Mouse (Mus musculus): ENCODE results near the gene Fgfr2. TPM values are rescaled to one million over a fixed set of nuclear protein-coding genes. Genes with fewer than 3 reads are reported as not detected.
A peak's percentile ranks its signal among the peaks of the same experiment; 100 is the strongest.

Gene Fgfr2
- total and polyA plus RNA-seq, 2 experiments from 2014 or later, result 17.1 to 47.6 TPM

DNA sequence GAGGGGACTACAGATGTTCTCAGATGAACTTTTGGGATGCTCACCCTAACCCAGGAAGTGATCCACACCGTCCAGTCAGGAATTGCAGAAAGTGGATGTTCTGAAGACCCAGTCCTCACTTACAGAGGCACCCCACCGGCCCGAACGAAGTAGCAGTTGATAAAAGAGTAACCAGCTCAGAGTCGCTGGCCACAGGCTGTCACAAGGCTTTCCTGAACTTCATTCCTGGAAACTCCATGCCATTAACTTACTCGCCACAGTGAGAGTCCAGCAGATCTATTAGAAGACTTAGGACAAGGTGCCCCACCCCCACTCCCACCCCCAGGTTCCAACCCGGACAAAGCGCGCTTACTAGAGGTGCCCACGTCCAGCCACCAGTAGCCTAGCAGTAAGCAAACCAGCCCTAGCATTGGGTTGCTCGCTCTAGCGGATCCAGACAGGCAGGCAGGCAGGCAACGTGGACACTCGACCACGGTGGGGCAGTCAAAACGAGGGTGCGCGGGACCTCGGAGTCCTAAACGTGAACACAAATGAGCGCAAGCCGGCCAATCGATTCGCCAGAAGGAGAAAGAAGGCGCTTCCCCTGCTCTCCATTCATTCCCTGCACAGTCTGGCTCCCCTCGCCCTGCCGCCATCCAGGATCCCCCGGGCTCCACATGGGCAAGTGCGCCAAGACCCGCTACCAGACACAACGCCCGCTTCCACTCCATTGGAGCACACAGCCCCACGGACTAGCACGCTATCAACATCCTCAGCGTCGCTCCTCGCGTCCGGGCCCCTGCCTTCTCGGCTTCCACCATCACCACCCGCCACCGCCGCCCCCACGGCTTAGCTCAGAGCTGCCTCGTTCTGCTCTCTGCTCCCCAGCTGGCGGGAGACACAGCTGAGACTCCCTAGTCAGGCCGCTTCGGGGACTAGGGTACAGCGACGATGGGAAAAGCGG lies 807.7 kb downstream of the Fgfr2 start:
- Histone ChIP-seq H3K27me3 (ENCODE audit: insufficient read depth, low read length) (no peaks in the 10 kb centered on the region), H3K9ac (peak overlapping the region; percentile 76), H3K4me2 (ENCODE audit: low read depth) (peak overlapping the region; percentile 93), H3K36me3 (ENCODE audit: insufficient read depth) (no peaks in the 10 kb centered on the region), H3K4me1 (ENCODE audit: insufficient read depth) (peaks cover 3% of the 10 kb centered on the region; the same call in 1 of the 2 replicates), H3K27ac (ENCODE audit: low read depth, low read length) (peak overlapping the region; percentile 87), H3K9me3 (ENCODE audit: low read length) (no peaks in the 10 kb centered on the region), H3K4me3 (ENCODE audit: low read depth, low read length) (peak overlapping the region; percentile 64)
- peak; percentile 84 for DNase-seq
- ATAC-seq, result peak; percentile 86
- under 1% methylated on average over 51 of the region's 51 CpGs for WGBS
- TF ChIP-seq CTCF (IDR thresholded peaks at IDR 0.05; ENCODE audit: low read depth), result peak; percentile 73

DNA sequence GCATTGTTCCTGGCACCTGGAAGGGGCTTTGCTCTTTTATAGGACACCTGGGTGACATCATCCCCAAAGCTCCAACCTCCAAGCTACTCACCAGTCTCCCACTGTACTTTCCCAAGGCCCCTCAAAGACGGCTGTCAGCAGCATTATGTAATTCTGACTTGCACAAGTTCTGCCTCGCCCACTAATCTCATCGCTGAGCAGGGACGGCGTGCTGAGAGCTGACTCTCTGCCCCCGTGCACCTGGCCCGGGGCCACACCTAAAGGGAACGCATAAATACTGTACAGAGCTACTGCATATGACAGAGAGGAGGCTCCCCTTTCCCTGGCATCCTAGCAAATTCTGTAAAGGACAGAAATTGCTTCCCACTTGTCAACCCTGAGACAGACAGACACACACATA lies 810.8 kb downstream of the Fgfr2 start:
- no peak for TF ChIP-seq CTCF (IDR thresholded peaks at IDR 0.05; ENCODE audit: low read depth)
- DNase-seq (no peak), ATAC-seq (no peak)
- H3K9me3 ChIP-seq (ENCODE audit: low read length), result no peaks in the 10 kb centered on the region
- H3K4me3 ChIP-seq (ENCODE audit: low read depth, low read length), result no peak overlapping the region
- H3K36me3 ChIP-seq (ENCODE audit: insufficient read depth), result no peaks in the 10 kb centered on the region
- peaks cover 2% of the 10 kb centered on the region; the same call in 1 of the 2 replicates for H3K4me1 ChIP-seq (ENCODE audit: insufficient read depth)
- H3K27ac ChIP-seq (ENCODE audit: low read depth, low read length), result no peak overlapping the region
- WGBS, result 71% methylated on average over 8 of the region's 8 CpGs
- no peak overlapping the region for H3K9ac ChIP-seq
- H3K4me2 ChIP-seq (ENCODE audit: low read depth), result no peak overlapping the region
- H3K27me3 ChIP-seq (ENCODE audit: insufficient read depth, low read length), result no peaks in the 10 kb centered on the region

DNA sequence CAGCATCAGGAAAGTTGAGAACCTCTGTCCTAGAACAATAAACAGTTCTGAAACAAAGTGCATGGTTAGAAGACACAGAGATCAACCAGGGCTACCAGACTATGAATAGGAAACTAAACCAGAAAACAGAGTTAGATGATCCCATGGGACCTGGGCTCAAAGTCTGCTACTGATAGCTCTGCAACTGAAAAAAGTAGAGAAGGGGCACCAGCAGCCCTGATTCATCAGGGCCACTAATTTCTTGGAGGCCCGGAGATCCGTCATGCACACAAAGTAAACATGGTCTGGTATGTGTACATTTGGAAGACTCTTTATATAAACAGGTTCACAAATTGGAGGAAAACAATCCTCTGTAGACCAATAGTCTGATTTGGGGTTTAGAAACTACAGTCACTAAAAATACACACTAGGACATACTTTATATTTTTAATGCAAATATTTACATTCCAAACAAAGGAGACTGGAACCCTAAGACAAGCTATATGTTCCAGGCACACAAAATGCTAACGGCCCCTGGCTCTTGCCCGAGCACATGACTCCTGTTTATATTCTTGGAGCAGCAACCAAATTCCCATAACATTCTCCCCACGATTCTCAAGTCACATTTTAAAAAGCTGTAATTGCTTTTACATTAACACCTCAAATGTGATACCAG lies 814.5 kb downstream of the Fgfr2 start:
- no peak overlapping the region for H3K27ac ChIP-seq (ENCODE audit: low read depth, low read length)
- H3K9ac ChIP-seq, result no peak overlapping the region
- no peak overlapping the region for H3K4me2 ChIP-seq (ENCODE audit: low read depth)
- ATAC-seq (no peak), DNase-seq (no peak)
- no peaks in the 10 kb centered on the region for H3K27me3 ChIP-seq (ENCODE audit: insufficient read depth, low read length)
- H3K4me1 ChIP-seq (ENCODE audit: insufficient read depth), result no peaks in the 10 kb centered on the region
- no peaks in the 10 kb centered on the region for H3K9me3 ChIP-seq (ENCODE audit: low read length)
- TF ChIP-seq CTCF (IDR thresholded peaks at IDR 0.05; ENCODE audit: low read depth), result no peak
- H3K4me3 ChIP-seq (ENCODE audit: low read depth, low read length), result no peak overlapping the region
- 77% methylated on average over 5 of the region's 5 CpGs for WGBS
- no peaks in the 10 kb centered on the region for H3K36me3 ChIP-seq (ENCODE audit: insufficient read depth)

DNA sequence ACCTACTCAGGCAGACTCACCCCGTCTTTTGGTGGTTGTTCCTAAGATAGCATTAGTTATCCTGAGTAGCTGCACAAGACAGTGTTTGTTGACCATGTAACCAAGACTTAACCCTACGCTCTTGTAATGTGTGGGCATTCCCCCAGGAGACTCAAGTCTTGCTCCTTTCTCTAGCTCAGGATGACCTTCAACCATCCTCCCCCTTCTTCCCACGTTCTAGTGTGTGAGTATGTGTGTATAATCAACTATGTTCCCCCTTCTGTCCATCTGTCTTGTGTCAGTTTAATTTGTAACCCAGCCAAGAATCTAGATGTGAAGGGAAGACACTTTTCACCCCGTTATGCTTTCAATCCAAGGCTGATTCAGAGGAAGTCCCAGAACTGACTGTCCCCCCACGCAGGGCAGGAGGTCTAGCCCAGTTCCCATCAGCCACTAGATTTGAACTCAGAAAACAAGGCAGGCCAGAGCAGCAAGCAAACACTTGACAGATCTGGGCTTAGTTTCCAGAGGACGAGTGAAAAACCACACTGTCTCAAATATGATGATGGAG lies 815.4 kb downstream of the Fgfr2 start:
- Histone ChIP-seq H3K4me2 (ENCODE audit: low read depth) (no peak overlapping the region), H3K27me3 (ENCODE audit: insufficient read depth, low read length) (no peaks in the 10 kb centered on the region), H3K9ac (no peak overlapping the region), H3K4me1 (ENCODE audit: insufficient read depth) (no peaks in the 10 kb centered on the region), H3K27ac (ENCODE audit: low read depth, low read length) (no peak overlapping the region), H3K9me3 (ENCODE audit: low read length) (no peaks in the 10 kb centered on the region), H3K4me3 (ENCODE audit: low read depth, low read length) (no peak overlapping the region), H3K36me3 (ENCODE audit: insufficient read depth) (no peaks in the 10 kb centered on the region)
- ATAC-seq (no peak), DNase-seq (no peak)
- WGBS, result 72% methylated on average over 6 of the region's 6 CpGs
- TF ChIP-seq CTCF (IDR thresholded peaks at IDR 0.05; ENCODE audit: low read depth), result no peak

DNA sequence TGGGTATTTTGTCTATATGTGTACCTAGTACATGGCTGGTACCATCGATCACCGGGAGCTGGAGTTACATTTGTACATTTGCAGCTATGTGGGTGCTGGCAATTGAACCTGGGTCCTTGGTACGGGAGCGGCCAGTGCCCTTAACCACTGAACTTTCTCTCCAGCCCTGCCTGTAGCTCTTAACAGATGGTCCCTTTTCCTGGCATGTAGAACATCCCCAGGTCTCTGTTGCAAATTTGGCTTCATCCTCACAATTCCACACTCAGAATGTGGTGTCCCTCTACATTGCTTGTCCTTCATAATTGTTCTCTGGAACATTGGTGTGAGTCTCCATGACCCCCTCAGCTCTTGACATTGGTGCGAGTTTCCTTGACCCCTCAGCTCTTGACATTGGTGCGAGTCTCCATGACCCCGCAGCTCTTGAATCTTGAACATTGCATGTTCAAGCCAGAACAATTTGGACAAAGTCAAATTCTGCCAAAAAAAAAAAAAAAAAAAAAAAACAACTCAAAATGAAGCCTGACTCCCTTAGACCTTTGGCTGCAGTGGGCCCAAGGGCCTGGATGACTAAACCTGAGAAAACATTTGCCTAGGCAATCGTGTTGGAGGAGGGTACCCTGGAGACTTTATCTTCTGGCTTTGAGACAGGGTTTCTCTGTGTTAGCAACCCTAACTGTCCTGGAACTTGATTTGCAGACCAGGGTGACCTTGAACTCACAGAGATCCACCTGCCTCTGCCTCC lies 816.3 kb downstream of the Fgfr2 start:
- no peaks in the 10 kb centered on the region for H3K36me3 ChIP-seq (ENCODE audit: insufficient read depth)
- H3K27me3 ChIP-seq (ENCODE audit: insufficient read depth, low read length), result no peaks in the 10 kb centered on the region
- H3K4me3 ChIP-seq (ENCODE audit: low read depth, low read length), result no peak overlapping the region
- no peak for DNase-seq
- no peak for ATAC-seq
- H3K9me3 ChIP-seq (ENCODE audit: low read length), result no peaks in the 10 kb centered on the region
- WGBS, result 96% methylated on average over 8 of the region's 8 CpGs
- H3K4me1 ChIP-seq (ENCODE audit: insufficient read depth), result no peaks in the 10 kb centered on the region
- no peak overlapping the region for H3K27ac ChIP-seq (ENCODE audit: low read depth, low read length)
- H3K4me2 ChIP-seq (ENCODE audit: low read depth), result no peak overlapping the region
- no peak for TF ChIP-seq CTCF (IDR thresholded peaks at IDR 0.05; ENCODE audit: low read depth)
- no peak overlapping the region for H3K9ac ChIP-seq

DNA sequence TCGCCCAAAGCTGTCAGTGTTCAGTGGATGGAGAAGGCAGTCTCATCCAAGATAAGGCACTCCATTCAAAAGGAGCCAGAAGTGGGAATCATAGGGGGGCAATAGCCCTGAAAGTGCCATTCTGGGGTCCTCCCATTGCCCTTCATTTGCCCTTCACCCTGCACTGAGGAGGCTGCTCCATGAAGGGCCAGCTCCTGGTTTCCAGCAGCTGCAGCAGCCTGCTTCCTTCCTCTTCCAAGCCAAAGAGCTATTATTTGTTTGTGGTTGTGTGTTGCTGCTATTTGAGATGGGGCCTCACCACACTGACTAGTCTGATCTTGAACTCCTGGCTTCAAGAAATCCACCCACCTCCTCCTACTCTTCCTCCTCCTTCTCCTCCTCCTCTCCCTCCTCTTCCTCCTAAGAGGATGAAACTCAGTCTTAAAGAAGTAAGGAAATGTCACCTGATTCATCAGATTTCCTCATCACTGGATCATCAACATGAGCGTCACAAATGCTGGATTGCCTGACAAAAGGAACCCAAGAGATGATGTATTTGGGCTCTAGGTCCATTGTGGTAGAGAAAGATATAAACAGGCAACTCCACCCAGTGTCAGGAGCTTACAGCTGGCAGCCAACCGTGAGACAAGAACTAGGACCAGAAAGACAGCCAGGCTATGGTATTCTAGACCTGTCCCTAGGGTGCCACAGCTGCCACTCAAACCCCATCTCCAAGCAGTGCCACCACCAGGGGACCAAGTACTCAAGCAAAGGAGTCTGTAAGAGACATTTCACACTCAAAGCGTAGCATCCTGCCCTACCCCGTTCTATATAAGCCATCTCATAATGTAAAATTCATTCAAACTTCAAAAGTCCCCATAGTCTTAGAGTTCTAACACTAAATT lies 817.4 kb downstream of the Fgfr2 start:
- no peak overlapping the region for H3K9ac ChIP-seq
- no peaks in the 10 kb centered on the region for H3K4me1 ChIP-seq (ENCODE audit: insufficient read depth)
- 92% methylated on average over 5 of the region's 5 CpGs for WGBS
- no peaks in the 10 kb centered on the region for H3K9me3 ChIP-seq (ENCODE audit: low read length)
- no peaks in the 10 kb centered on the region for H3K36me3 ChIP-seq (ENCODE audit: insufficient read depth)
- DNase-seq (no peak), ATAC-seq (no peak)
- no peak overlapping the region for H3K4me3 ChIP-seq (ENCODE audit: low read depth, low read length)
- TF ChIP-seq CTCF (IDR thresholded peaks at IDR 0.05; ENCODE audit: low read depth), result no peak
- H3K4me2 ChIP-seq (ENCODE audit: low read depth), result no peak overlapping the region
- no peaks in the 10 kb centered on the region for H3K27me3 ChIP-seq (ENCODE audit: insufficient read depth, low read length)
- no peak overlapping the region for H3K27ac ChIP-seq (ENCODE audit: low read depth, low read length)

Data from forebrain, postnatal 0 days (tissue).